Mouse (Mus musculus): Measurements from ENCODE around the gene Gpld1. TPM values are rescaled to one million over a fixed set of nuclear protein-coding genes. Genes with fewer than 3 reads are reported as not detected.

The Gpld1 gene
- polyA plus RNA-seq, 1 experiment from 2014 or later: 3.1 TPM

DNA sequence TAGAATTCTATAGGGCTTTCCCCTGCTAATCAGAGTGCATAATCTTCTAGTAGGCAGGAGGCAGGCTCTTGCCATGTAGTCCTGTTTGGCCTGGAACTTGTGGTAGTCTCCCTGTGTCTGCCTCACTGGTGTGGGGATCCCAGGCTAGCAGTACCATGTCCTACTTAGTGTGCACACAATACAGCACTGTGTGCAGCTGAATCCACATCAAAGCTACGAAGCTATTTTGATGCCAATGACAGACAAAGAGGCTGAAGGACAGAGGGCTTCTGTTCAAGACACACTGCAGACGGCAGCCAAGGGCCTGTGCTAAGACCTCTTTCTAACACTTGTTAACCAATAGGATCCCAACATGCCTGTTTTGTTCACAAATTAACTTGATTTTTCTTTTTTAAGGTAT, 42.5 kb downstream of the Gpld1 start:
- 71% methylated on average over 2 of the region's 2 CpGs for WGBS
- H3K4me3 ChIP-seq (replicated peaks): no peak overlapping the region
- no peak overlapping the region for H3K4me2 ChIP-seq

DNA sequence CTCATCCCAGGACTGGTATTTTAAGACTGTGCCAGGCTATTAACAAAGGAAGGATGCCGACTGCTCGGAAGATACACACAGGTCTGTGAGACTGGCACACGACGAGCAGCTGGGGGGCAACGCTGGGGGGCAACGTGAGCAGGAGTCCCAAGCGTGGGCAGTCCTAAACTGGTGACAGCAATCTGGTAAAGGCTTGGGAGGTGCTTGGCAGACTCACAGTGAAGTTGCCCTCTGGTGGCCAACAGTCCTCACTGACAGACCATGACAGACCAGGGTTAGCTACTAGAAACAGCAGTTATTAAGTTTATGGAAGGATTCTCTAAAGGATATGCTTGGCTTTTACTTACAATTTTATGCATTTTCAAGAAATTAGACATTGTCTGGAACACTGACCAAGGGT, 45.4 kb downstream of the Gpld1 start:
- no peaks in the 10 kb centered on the region for H3K27me3 ChIP-seq (replicated peaks)
- 0 out of 2 replicates have a peak, but pooled peaks cover 5% of the 10 kb centered on the region for H3K4me1 ChIP-seq
- no peak overlapping the region for H3K4me2 ChIP-seq
- H3K36me3 ChIP-seq: 0 out of 2 replicates have a peak, but pooled peaks cover 7% of the 10 kb centered on the region
- WGBS: 31% methylated on average over 7 of the region's 7 CpGs
- peak; percentile 44; the same call in 1 of the 2 replicates for ATAC-seq (ENCODE audit: insufficient read depth, low FRiP score, low read depth)
- no peaks in the 10 kb centered on the region for H3K9me3 ChIP-seq
- H3K27ac ChIP-seq: no peak overlapping the region
- H3K9ac ChIP-seq: no peak overlapping the region
- no peak overlapping the region for H3K4me3 ChIP-seq (replicated peaks)

More for the DNA sequence above, 42.5 kb downstream of the Gpld1 start:
- H3K4me1 ChIP-seq: no peaks in the 10 kb centered on the region
- no peaks in the 10 kb centered on the region for H3K9me3 ChIP-seq
- H3K27ac ChIP-seq: no peak overlapping the region
- ATAC-seq (ENCODE audit: insufficient read depth, low FRiP score, low read depth): no peak
- no peaks in the 10 kb centered on the region for H3K27me3 ChIP-seq (replicated peaks)
- H3K36me3 ChIP-seq: 0 out of 2 replicates have a peak, but pooled peaks cover 2% of the 10 kb centered on the region
- no peak overlapping the region for H3K9ac ChIP-seq

GRCm38 (mm10) chr13:24989006-24989405, 46.1 kb downstream of the Gpld1 start:
- ATAC-seq (ENCODE audit: insufficient read depth, low FRiP score, low read depth): no peak

GRCm38 (mm10) chr13:24993160-24993559, 50.2 kb downstream of the Gpld1 start:
- Histone ChIP-seq H3K4me2 (no peak overlapping the region), H3K9ac (no peak overlapping the region), H3K36me3 (peaks cover 48% of the 10 kb centered on the region), H3K9me3 (no peaks in the 10 kb centered on the region), H3K4me3 (replicated peaks) (no peak overlapping the region), H3K27ac (peak overlapping the region; percentile 63), H3K27me3 (replicated peaks) (no peaks in the 10 kb centered on the region), H3K4me1 (0 out of 2 replicates have a peak, but pooled peaks cover 9% of the 10 kb centered on the region)
- ATAC-seq (ENCODE audit: insufficient read depth, low FRiP score, low read depth): peak; percentile 54; the same call in 1 of the 2 replicates
- WGBS: 5% methylated on average over 2 of the region's 2 CpGs

More at GRCm38 (mm10) chr13:24989006-24989405, 46.1 kb downstream of the Gpld1 start:
- Histone ChIP-seq H3K27ac (no peak overlapping the region), H3K9me3 (no peaks in the 10 kb centered on the region), H3K4me2 (no peak overlapping the region), H3K4me1 (0 out of 2 replicates have a peak, but pooled peaks cover 9% of the 10 kb centered on the region), H3K27me3 (replicated peaks) (no peaks in the 10 kb centered on the region), H3K9ac (no peak overlapping the region), H3K4me3 (replicated peaks) (no peak overlapping the region), H3K36me3 (peaks cover 10% of the 10 kb centered on the region; the same call in 1 of the 2 replicates)
- WGBS: 75% methylated on average over 6 of the region's 6 CpGs

GRCm38 (mm10) chr13:24999538-24999937, 56.6 kb downstream of the Gpld1 start:
- peak; percentile 81 for ATAC-seq (ENCODE audit: insufficient read depth, low FRiP score, low read depth)
- Histone ChIP-seq H3K4me1 (no peaks in the 10 kb centered on the region), H3K4me2 (no peak overlapping the region), H3K4me3 (replicated peaks) (no peak overlapping the region), H3K27ac (no peak overlapping the region), H3K9ac (no peak overlapping the region), H3K36me3 (peaks cover 51% of the 10 kb centered on the region), H3K27me3 (replicated peaks) (no peaks in the 10 kb centered on the region), H3K9me3 (no peaks in the 10 kb centered on the region)
- WGBS: 76% methylated on average over 2 of the region's 2 CpGs

- Histone ChIP-seq H3K4me3 (replicated peaks) (no peak overlapping the region), H3K4me1 (no peaks in the 10 kb centered on the region), H3K9ac (no peak overlapping the region), H3K4me2 (no peak overlapping the region), H3K36me3 (peaks cover 27% of the 10 kb centered on the region), H3K27ac (no peak overlapping the region), H3K9me3 (no peaks in the 10 kb centered on the region), H3K27me3 (replicated peaks) (no peaks in the 10 kb centered on the region)
- no peak for ATAC-seq (ENCODE audit: insufficient read depth, low FRiP score, low read depth)
Measured at GRCm38 (mm10) chr13:25002965-25003364, 60.0 kb downstream of the Gpld1 start.

- no peaks in the 10 kb centered on the region for H3K4me1 ChIP-seq
- no peak overlapping the region for H3K27ac ChIP-seq
- WGBS: 84% methylated on average over 8 of the region's 8 CpGs
- H3K36me3 ChIP-seq: peaks cover 13% of the 10 kb centered on the region; the same call in 1 of the 2 replicates
- no peak overlapping the region for H3K9ac ChIP-seq
- no peak for ATAC-seq (ENCODE audit: insufficient read depth, low FRiP score, low read depth)
- no peak overlapping the region for H3K4me3 ChIP-seq (replicated peaks)
- no peaks in the 10 kb centered on the region for H3K27me3 ChIP-seq (replicated peaks)
- H3K4me2 ChIP-seq: no peak overlapping the region
- H3K9me3 ChIP-seq: no peaks in the 10 kb centered on the region
Measured at GRCm38 (mm10) chr13:25007115-25007514, 64.2 kb downstream of the Gpld1 start.

DNA sequence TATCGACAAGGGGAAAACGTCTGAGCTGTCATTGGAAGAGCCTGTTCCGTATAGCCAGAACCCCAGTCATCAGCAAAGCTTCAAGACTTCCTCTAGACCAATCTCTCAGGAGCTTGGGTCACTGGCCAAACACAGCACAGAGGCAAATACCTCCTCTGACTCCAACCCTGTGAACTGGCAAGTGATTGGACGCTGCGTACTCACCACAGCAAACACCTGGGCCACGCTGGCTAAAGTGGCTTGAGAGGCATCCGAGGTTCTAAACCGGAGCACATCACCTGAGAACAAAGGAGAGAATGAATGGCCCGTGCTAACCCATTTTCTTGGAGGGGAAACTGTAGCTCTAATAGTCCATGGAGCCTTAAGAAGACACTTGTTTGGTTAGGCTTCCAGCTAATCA, 75.4 kb downstream of the Gpld1 start:
- peaks cover 10% of the 10 kb centered on the region; the same call in 1 of the 2 replicates for H3K4me1 ChIP-seq
- H3K4me3 ChIP-seq (replicated peaks): 0 out of 2 replicates have a peak overlapping the region, but pooled peaks have one; percentile 5
- H3K4me2 ChIP-seq: peak overlapping the region; percentile 74
- H3K27me3 ChIP-seq (replicated peaks): no peaks in the 10 kb centered on the region
- no peak overlapping the region for H3K27ac ChIP-seq
- H3K9ac ChIP-seq: no peak overlapping the region
- no peak for ATAC-seq (ENCODE audit: insufficient read depth, low FRiP score, low read depth)
- 90% methylated on average over 9 of the region's 9 CpGs for WGBS
- no peaks in the 10 kb centered on the region for H3K9me3 ChIP-seq
- H3K36me3 ChIP-seq: no peaks in the 10 kb centered on the region

GRCm38 (mm10) chr13:25019793-25020539, 77.0 kb downstream of the Gpld1 start, which contains the start of gene Mrs2:
TSS of gene Mrs2 (minus strand) at chr13:25020379.
- peak within 1 kb of the TSS; percentile 77 for H3K27ac ChIP-seq
- peak within 1 kb of the TSS; percentile 94 for H3K4me3 ChIP-seq (replicated peaks)
- peaks cover 10% of the 10 kb centered on the region; the same call in 1 of the 2 replicates for H3K4me1 ChIP-seq
- ATAC-seq (ENCODE audit: insufficient read depth, low FRiP score, low read depth): peak; percentile 94
- no peaks in the 10 kb centered on the region for H3K27me3 ChIP-seq (replicated peaks)
- peak within 1 kb of the TSS; percentile 74 for H3K4me2 ChIP-seq
- WGBS: under 1% methylated on average over 84 of the region's 84 CpGs
- H3K36me3 ChIP-seq: no peaks in the 10 kb centered on the region
- H3K9ac ChIP-seq: peak within 1 kb of the TSS; percentile 86
- no peaks in the 10 kb centered on the region for H3K9me3 ChIP-seq

DNA sequence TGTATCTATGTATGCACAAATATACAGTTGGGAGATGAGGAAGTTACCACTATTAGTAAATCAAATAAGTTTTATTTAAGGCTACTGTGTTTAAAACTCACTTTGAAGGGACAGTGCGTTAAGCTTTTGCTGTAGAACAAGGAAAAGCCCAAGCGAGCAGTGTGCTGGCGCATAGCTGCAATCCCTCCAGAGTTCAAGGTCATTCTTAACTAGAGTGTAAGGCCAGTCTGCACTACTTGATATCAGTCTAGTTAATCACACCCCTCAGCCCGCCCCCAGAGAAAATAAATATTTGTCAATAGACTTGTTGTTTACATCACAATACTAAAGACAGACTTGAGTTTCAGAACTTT, 77.6 kb downstream of the Gpld1 start:
- no peak for ATAC-seq (ENCODE audit: insufficient read depth, low FRiP score, low read depth)
- 38% methylated on average over 4 of the region's 4 CpGs for WGBS
- Histone ChIP-seq H3K4me1 (peaks cover 10% of the 10 kb centered on the region; the same call in 1 of the 2 replicates), H3K36me3 (no peaks in the 10 kb centered on the region), H3K4me2 (peak overlapping the region; percentile 74), H3K9ac (peak overlapping the region; percentile 86; the same call in 1 of the 2 replicates), H3K9me3 (no peaks in the 10 kb centered on the region), H3K27ac (peak overlapping the region; percentile 77), H3K4me3 (replicated peaks) (peak overlapping the region; percentile 94), H3K27me3 (replicated peaks) (no peaks in the 10 kb centered on the region)

DNA sequence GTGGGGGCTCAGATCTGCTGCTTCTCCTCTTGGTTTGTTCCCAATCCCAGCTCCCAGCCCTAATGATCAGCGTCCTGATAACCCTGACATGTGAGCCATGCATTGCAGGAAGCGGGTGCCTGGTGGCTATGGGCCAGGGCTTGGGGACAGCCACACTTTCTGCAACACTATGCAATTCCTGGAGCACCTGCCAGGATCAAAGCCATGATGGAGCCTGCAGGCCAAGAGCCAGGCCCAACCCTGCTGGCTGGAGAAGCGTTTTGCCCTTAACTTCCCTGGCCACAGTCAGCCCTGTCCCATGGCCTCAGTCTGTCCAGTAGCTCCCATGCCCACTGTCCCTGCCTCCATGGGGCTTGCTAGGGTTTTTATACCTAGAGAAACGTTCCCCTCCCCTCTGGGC, 79.4 kb downstream of the Gpld1 start:
- H3K36me3 ChIP-seq: no peaks in the 10 kb centered on the region
- H3K4me2 ChIP-seq: no peak overlapping the region
- H3K4me3 ChIP-seq (replicated peaks): no peak overlapping the region
- H3K9ac ChIP-seq: no peak overlapping the region
- peaks cover 10% of the 10 kb centered on the region; the same call in 1 of the 2 replicates for H3K4me1 ChIP-seq
- ATAC-seq (ENCODE audit: insufficient read depth, low FRiP score, low read depth): no peak
- no peaks in the 10 kb centered on the region for H3K27me3 ChIP-seq (replicated peaks)
- H3K27ac ChIP-seq: no peak overlapping the region
- H3K9me3 ChIP-seq: no peaks in the 10 kb centered on the region
- WGBS: 66% methylated on average over 4 of the region's 4 CpGs

DNA sequence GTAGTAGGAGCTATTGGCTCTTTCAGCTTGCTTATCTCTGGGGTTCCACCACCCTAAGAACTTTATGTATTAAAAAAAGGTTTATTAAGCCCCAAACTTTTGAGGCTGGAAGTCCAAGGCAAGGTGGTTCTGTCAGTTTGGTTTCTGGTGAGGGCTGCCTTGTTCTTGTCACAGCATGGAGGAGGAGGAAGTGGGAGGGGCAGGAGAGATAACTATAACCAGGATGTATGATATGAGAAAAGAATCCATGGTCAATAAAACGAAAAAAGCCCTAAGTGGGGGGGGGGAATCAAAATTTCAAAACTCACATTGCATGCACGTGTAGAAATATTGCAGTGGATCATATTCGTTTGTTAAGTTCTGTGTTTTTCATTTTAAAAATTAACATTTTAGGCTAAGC, 80.2 kb downstream of the Gpld1 start:
- Histone ChIP-seq H3K4me2 (no peak overlapping the region), H3K27ac (no peak overlapping the region), H3K9ac (no peak overlapping the region), H3K4me1 (peaks cover 10% of the 10 kb centered on the region; the same call in 1 of the 2 replicates), H3K36me3 (no peaks in the 10 kb centered on the region), H3K27me3 (replicated peaks) (no peaks in the 10 kb centered on the region), H3K4me3 (replicated peaks) (no peak overlapping the region), H3K9me3 (no peaks in the 10 kb centered on the region)
- 76% methylated on average over 3 of the region's 3 CpGs for WGBS
- ATAC-seq (ENCODE audit: insufficient read depth, low FRiP score, low read depth): no peak
